Mouse (Mus musculus) cerebellum, postnatal 10 days (tissue): ENCODE results near the gene Esrrg.

Experiments
- DNase-seq, 2 experiments: peaks; one replicate each; pipeline ENCODE4 v3.0.0; 2021; ENCODE audit warnings: mixed read lengths in 2 of 2

Gene Esrrg

DNA sequence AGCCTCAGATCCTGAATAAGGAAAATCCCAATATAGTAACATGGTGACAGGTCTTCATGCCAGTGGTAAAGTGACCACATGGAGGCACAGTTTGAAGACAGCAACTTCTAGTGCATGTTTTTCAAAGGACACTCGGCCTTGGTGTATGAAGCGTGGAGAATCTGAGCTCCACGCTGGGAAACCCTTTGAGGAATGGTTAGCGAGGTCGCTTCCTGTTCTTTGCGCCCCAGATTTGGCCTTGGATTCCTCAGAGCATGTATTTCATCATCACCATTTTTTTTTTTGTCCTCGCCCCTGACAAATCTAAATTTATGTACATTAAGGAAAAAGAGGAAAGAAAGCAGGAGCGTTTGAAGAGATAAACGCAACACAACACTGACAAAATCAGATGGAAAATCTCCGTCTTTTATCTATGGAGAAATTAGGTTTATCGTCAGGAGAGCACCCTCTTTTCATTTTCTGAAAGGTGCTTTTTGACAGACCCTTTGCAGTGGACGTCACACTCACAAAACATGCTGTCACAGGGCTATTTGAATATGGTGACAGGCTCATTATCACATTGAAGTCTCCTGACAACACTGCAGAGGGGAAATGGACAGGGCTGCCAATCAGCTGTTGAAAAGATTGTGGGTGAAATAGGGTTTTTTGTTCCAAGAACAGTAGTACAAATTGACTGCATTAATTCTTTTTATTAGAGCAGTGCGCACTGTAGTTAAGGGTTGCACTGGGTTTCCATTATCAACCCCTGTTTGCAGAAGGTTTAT is 476.7 kb downstream of the Esrrg start:
- no peak for DNase-seq

DNA sequence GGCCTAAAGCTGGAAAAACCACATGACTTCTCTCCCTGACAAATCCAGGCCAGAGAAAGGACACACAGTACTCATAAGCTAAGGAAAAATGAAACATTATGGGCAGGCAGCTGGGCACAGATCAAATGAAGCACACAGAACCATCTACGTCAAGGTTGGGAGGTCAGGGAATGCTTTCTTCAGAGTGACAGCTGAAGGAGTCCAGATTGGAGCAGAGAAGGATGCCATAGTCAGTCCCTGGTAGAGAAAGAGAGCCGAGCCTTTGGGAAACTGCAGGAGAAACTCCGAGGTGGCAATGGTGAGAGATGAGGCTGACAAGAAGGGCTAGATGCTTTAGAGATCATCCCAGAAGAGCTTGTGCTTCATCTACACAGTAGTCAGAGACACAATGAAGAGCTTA is 485.1 kb downstream of the Esrrg start:
- DNase-seq, result no peak

DNA sequence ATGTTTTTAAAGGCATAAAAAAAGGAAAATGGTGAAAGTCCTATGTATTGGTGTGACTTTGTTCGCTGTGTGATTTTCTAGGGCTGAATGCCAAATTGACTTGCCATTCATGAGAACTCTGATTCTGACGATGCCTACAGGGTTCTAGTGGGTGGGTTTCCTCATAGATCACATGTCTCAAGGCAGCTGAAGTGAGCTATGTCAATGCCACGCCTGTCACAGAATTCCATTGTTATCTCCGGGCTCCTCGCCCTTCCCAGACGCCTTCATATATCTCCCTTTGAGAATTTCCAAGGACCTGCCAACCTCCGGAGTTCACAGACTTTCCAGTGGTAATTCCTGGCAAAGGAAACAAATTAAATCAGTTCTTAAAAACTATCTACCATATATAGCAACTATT is 493.2 kb downstream of the Esrrg start:
- DNase-seq, result no peak

DNA sequence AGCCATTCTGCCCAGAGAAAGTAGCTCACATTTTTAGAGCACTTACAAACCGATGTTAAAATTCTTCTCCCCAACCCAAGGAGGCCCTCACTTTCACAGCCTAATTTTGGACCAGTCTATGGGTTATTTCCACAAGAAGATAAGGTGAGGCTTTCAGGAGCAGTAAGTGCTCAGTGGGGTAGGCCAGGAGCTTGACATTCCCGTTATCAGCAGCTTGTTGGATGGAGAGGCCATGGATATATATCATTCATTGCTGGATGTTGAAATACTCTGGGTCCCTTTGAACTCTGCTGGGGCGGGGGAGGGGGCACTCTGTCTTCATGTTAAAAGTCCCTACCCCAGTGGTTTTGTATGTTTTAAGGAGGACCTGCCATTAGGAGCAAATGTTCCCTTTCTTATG is 494.6 kb downstream of the Esrrg start:
- no peak for DNase-seq

DNA sequence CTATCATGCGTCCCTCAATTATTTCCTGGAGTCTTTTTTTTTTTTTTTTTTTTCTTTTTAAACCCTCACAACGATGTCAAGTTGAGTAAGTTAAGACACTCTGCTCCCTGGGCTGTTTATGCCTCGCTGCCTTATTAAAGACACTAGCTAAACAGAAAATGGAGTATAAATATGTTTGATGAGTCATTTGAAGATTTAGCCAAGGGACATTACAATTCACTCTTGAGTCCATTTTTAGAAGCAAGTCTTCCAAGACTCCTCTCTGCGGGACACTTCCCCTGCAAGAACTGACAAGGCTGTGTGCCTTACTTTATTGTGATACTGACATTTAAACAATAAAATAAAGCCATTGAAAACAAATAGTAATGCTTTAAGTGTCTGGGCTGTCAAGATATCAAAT is 496.9 kb downstream of the Esrrg start:
- DNase-seq, result no peak

DNA sequence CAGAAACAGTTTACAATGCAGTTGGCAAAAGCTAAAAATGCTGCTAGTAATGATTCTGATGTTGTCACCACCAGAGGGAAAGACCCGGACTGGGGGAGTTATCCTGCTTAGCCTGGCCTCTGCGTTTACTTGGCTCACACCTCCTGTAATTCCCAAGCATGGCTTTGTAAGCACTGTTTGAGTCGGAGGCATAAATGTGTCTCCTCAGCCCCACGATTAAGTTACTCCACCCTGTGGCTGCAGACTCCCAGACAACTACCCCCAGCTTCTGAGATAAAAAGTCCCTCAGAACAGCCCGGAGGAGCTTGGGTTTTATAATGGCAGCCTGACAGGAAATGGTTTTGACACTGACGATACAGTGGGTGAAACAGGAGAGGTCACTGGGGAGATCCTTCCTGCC is 499.4 kb downstream of the Esrrg start:
- DNase-seq, result no peak

DNA sequence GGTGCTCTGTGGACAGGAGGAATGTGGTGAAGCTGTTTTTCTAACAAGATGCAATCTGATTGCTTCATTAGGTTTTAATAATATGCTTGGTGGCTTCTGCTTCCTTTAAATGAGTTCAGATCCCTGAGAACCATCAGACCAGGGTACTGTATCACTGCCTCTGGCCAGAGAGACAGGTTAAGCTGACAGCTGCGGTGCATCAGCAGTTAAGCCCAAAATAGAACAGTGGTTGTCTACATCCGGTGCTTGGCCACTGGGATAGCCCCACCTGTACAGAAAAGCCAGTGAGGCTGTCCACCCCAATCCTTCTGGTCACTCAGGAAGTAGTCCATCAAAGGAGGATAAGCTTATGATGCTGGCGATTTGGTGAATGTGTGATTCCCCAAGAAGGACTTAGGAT is 503.0 kb downstream of the Esrrg start:
- DNase-seq, result no peak

DNA sequence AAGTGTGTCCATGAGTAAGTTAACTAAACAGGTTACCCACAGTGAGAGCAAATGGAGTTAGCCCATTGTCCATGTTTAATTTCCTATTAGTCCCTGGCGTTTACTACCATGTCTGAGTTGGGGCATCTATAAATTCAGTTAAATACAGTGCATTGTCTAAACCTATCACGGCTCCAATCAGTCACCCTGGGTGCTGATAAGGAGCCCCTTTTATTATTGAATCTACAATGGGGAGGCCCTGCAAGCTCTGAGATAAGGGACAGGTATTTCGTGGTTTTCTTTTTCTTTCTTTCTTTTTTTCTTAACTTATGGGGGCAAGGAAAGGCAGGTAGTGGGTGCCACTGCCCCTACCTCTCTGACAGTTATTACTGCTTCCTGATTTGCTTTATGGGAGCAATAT is 504.6 kb downstream of the Esrrg start:
- no peak for DNase-seq

DNA sequence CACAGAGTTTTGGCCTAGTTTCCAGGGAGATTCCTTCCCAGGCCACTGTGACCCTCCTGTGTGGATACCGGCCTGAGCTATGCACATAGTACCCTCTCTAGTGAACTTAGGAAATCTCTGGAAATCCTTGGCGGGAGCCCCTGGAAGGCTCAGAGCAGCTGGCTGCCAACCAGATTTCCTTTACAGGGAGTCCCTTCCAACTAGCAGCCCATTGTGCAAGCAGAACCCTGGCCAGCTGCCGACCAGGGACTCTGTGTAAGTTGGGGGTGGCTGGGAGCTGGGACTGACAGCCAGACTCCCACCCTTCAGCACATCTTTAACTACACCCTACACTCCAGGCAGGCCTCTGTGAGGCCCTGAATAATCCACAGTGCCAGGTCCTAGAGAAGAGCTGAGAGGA is 509.5 kb downstream of the Esrrg start:
- peak; percentile 67 to 81 for DNase-seq

DNA sequence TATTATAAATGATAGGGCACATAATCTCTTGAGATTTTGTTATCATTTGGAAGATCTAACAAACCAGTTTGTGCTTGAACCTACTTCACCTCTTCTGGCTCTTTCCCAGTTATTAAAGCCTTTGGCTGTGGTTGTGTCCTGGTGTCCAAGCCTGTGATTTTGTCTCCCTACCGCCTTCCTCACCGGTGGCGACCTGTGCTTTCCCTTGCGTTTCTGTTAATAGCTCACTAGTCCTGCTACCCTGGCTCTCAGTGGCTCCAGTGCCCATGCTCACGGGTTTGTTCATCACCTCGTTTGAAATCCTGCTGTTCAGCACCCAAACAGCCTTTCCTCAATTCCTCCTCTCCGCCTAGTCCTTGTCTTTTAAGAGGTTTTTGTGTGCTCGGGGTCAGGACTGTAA is 511.2 kb downstream of the Esrrg start:
- DNase-seq, result no peak

DNA sequence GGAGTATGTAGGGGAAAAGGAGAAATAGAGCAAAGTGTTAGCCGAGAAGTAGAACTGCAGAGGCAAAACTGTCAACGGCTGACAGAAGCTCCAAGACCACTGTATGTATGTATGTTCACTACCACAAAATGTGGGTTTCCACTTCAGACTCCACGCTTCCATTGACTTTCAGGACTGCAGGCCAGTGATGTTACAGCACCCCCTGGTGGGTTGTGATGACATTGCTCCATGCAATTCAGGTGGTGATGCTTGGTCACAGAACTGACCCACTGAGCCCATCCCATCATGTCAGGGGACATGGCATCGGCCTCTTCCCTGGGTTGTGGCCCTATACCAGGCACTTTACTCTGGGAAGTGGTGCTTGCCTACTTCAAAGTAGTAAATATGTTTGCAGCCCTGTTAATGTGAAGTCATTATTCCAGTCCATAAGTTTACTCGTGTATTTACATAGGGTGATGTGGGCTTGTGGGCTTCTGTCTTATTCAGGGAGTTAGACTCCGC is 517.0 kb downstream of the Esrrg start:
- no peak for DNase-seq

DNA sequence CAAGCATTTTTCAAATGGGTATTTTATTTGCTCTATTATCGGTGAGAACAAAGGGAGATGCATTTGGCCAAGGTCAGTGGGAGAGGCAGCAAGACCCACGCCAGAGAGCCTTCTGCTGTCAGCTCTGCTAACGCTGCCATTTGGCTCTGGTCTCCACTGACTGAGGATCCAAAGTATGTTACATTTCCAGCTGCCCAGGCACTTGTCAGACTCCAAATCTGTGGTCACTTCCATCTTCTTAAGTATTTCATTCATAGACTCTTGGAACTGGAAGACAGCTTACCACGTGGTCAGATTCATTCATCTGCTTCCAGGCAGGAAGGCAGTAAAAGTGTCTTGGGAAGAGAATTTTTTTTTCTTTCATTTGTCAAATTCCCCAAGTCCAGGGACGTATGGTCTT is 527.5 kb downstream of the Esrrg start:
- DNase-seq, result peak; percentile 66 to 73

DNA sequence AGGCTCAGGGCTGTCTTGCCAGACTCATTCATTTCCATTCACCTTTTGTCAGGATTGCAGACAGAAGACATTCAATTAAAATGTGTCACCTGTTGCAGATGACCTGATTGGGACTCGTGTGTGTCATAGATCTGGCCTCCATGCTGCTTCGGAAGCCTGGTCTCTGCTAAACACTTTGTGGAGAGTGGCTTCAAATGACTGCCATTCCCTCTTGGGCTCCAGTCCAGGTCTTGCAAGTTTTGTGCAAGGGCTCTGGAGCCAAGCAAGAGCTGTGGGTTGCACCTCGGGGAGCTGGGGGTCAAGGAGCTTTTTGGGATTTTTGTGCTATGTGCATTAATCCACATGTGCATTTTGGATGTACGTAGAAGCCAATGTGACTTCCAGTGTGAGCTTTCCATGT is 530.9 kb downstream of the Esrrg start:
- peak in 1 of 2 experiments; percentile 22 for DNase-seq

DNA sequence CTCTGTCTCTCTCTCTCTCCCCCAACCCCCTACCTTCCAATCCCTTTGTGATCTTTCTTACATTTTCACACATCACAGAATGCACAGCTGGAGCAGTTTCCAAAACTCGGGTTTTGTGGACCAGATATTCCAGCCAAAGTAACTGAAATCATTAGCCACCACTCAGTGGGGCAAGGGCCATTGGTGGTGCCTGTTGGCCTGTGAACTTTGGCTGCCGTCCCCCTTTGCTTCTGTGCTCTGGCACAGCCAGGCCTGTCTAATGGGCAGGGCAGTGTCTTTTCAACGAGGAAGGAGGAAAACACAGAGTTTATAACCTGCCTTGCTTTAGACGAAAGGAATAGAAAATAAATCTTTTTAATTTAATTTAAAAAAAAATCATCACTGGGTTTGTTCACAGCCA is 531.6 kb downstream of the Esrrg start:
- peak in 1 of 2 experiments; percentile 26 for DNase-seq

DNA sequence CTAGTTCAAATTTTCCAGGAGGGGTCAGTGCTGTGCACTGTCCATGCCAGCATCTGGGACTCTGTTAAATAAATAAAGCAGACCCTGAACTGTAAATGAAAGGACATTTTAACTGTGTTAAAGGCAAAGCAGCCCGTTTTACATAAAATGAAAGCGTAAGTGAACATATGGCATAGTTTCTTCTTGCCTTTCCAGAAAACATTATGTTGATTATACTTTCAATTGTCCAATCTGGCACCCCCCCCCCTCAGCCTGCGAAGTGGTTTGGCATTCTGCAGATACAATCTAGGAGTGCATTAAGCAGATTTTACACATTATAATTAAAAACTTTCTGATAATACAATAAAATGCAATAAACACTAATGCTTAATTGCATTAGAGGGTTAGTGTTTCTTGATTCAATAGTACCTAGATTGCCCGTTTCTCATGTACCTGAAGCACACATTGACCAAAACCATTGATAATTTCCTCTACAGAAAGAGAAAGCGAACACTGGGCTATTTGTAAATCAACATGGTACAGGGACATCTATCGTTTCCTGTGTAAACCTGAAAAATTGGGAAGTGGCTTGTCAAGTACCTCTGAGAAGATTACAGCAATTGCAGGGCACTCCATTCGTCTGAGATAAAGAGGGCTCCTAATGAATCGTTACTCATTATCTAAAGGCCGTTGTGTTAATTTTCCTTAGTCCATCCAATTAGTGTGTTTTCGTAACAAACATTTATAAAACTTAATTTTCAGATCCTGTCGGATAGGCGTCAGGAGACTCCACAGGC is 539.0 kb downstream of the Esrrg start:
- no peak for DNase-seq

DNA sequence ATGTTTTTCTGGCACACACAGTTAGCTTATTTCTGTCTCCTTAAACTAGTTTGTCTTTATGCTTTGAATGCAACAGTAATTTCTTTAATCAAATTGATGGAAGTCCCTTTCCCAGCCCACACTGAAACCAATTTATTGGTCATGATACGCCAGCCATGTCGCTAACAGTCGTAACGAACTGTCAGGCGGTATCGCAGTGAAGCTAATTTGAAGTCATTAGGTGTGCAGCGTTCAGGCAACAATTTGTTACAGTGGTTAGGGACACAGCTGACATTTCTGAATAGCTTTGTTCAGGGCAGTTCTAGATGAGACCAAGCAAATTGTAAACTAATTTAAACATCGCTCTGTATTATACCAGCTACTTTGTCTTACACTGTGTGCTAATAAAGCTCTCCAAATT is 542.5 kb downstream of the Esrrg start:
- no peak for DNase-seq

DNA sequence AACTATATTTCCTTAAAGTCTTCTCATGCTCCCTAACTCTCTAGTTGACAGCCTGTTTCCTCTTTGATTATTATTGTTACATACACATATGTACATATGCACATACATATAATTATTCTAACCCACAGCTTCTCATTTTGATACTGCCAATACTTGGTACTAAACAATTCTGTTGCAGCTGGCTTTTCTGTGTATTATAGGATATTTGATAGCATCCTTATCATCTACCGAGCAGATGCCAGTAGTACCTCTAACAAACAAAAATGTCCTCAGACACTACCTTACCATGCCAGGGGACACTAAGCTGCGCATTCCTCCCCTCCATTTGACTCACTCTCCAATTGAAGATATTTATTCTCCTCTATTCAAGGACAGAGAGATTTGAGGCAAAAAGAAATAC is 543.4 kb downstream of the Esrrg start:
- DNase-seq, result no peak

DNA sequence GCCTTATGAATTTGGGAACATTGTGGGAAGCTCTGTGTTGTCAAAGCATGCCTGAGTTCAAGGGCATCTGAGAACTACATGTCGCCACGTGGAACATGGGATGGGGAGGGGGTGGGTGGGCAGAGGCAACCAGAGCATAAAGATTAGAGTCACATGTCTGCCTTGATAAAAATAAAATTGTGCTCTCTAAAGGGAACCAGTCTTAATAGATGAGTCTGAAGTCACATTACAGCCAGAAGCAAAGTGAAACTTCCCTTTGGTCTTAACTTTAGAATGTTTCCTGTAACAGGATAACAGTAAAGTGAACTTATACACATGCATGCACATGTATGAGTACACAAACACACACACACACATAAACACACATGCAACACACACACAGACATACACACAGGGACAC is 545.1 kb downstream of the Esrrg start:
- DNase-seq, result no peak

DNA sequence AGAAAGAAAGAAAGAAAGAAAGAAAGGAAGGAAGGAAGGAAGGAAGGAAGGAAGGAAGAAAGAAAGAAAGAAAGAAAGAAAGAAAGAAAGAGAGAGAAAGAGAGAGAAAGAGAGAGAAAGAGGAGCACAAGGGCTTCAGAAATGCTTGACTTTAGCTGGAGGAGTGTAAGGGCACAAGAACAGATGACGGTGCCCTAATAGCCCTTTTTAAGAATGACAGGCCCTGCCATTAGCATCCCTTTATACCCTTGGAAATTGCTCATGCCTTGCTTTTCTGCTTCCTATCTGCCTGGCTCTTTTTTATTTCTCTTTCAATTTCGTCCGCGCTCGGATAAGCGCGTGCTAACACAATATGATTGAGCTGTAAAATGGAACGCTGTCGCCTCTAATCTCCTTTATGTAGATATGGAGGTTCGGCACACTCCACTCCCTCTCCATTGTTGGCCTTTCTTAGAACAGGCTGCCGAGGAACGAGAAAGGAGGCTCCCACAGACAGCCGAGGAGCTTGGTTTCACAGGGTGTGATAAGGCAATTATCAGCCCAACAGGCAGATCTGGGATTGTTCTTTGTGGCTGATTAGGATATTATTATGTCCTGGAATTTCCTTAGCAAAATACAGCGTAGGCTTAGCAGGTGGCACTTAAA is 546.0 kb downstream of the Esrrg start:
- DNase-seq, result peak in 1 of 2 experiments; percentile 29

DNA sequence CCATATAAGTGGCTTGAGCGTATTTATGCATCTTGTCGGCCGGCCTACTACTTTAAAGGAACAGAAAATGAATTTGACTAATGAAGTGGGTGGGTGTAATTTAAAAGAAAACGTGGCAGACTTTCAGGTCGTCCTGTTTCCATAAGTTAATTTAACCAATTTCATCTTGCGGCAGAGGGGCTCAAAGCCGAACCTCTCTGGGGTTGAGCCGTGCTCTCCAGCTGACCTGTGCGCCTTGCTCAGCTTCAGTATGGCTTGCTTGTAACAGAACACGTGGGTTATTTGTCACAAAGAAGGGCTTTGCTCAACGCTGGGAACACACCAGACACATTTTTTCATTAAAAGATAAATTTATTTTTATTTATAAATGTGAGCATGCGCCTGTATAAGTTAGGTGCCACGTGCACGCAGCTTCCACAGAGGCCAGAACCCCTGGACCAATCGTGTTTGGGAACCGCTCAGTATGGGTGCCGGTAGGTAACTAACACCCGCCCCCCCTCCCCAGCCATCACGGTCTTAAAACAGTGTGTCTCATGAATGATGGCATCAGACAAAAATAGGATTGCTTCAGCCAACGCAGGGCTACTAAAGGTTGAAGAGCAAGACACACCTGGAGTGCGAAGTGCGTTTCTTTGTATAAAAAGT is 546.7 kb downstream of the Esrrg start:
- no peak for DNase-seq

DNA sequence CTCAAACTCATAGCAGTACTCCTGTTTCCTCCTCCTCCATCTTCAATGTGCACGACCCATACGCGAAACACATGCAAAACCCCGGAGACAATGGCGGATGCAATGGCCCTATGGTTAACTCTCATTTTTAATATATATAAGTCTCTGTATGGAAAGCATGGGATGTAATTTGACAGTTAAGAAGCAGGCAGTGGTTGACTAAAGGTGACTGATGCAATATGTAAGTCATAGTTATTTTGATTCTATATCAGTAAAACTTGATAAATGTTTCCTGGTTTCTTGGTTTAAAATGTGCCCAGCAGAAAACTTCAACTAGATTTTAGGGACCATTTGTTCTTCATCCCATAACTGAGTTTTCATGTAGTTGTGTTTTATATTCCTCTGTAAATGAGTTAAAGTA is 547.9 kb downstream of the Esrrg start:
- DNase-seq, result no peak

DNA sequence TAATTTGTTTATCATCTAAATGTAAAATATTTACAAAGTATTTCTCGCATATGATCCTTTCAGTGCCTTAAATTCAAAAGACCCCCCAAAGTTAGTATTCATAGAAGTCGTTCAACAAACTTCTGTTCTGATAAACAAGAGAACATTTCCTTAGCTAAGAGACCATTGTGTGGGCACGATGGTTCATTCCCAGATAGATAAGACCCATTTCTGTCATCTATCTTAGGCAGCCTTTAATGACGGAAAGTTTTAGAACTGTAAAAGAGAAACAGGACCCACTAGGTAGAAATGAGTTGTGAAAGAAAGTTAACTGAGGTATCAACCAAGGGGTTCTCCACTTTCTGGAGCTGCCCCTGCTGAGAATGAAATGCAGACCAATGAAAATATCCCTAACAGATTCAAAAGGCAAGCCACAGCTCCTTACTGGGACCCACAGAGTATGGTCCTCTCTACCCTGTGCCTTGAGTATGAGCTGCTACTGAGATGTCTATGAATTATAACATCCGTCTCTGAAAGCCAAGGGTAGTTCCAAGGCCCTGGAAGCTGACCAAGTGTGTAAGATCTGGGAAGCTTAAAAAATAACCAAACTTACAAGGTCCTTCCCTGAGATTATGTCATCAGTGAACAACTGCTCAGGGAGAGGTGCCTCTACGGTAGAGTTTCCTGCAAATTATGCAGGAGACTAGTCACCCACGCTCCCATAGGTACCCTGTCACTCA is 548.8 kb downstream of the Esrrg start:
- no peak for DNase-seq

DNA sequence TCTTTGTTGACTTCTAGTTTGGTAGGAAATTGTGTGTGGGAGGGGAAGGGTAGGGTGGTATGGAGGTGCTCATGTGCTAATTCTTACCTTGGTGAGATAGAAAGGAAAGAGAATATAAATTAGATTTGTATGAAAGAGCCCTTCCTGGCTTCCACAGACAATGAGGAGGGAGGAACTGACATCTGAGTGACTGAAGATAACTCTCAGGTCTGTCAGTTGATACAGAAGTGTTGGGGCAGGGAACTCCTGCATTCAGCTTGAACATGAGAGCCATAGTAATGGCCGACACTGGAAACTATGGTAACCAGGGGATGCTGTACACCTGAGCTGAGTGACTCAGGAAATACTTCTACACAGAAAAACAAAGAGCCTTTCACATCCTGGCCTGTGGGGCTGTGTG is 550.1 kb downstream of the Esrrg start:
- DNase-seq, result no peak
